Mouse (Mus musculus): ENCODE data around the gene Otub1.

DNA sequence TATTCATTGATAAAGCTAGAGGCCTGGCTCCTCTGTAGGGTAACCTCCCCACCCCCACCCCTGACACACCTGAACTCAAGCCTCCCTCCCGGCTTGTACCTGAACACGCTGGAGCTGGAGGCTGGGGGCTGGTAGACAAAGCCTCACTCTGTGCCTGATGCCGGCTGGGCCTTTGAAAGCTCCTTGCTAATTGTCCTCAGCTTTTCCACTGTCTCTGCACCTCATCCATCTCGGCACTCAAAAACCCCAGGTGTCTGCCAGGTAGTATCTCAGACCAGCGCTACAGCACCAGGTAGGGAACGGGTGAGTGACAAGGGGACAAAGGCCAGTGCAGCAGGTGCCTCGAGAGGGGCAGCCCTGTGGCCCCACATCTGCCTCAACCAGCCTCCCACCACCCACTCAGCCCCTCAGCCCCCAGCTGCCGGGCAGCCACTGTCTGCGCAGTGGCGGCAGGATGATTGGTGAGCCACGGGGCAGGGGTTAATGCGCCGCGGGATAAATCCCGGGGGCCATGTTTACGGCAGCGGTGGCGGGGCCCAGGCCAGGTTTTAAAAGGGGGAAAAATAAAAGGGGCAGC is 20.3 kb downstream of the Otub1 start:
- TF ChIP-seq CTCF (IDR thresholded peaks at IDR 0.05; ENCODE audit: low read depth) (no peak), EP300 (optimal IDR thresholded peaks at IDR 0.05) (no peak)

All from stomach, postnatal 0 days (tissue).